Mouse (Mus musculus) ovary, adult 2 months (tissue): ENCODE results near the gene Hnrnpf. TPM values are rescaled to one million over a fixed set of nuclear protein-coding genes. Genes with fewer than 3 reads are reported as not detected.

ENCODE experiments used
- polyA plus RNA-seq: library from polyadenylated mRNA; depleted of rRNA; stranded (reverse); fragments of >200 nt; gene quantifications from 2 replicates; pipeline ENCODE4 v1.2.3, GENCODE M21; 2012; rRNA removed

Hnrnpf gene
- 114 and 135 TPM in 2 replicates for polyA plus RNA-seq

GRCm38 (mm10) chr6:117900126-117901080 lies at the start of gene Hnrnpf:
TSS of gene Hnrnpf (plus strand) at chr6:117900324.

GRCm38 (mm10) chr6:117861848-117862247 lies 38.3 kb upstream of the Hnrnpf start, which contains the start of gene Zfp239:
TSS of gene Zfp239 (plus strand) at chr6:117862100.

GRCm38 (mm10) chr6:117937222-117937932 lies 37.3 kb downstream of the Hnrnpf start, which contains the start of gene Fxyd4:
TSS of gene Fxyd4 (minus strand) at chr6:117937692.

Other genes with a start within 250 kb of the Hnrnpf start
- gene Zfp637, start 59.1 kb upstream of the Hnrnpf start, polyA plus RNA-seq: 32.2 and 32.6 TPM in 2 replicates
- 3.1 and 3.7 TPM in 2 replicates for gene Zfp239, start 38.2 kb upstream of the Hnrnpf start, polyA plus RNA-seq
- 58.4 and 72.1 TPM in 2 replicates for gene Fxyd4, start 37.4 kb downstream of the Hnrnpf start, polyA plus RNA-seq
- 0.54 and 0.81 TPM in 2 replicates for gene Rasgef1a, start 111.1 kb downstream of the Hnrnpf start, polyA plus RNA-seq
- gene Csgalnact2, start 238.8 kb downstream of the Hnrnpf start, polyA plus RNA-seq: 2.5 and 2.8 TPM in 2 replicates